Mouse (Mus musculus): ENCODE data around the gene Nceh1.
"Not testable (repeated sequence)": the region's sequence is repeated elsewhere in the genome, so short reads cannot be mapped to it uniquely, and the experiment has no call there.

Nceh1 gene

GRCm38 (mm10) chr3:27288301-27288700 is 105.5 kb downstream of the Nceh1 start:
- no peak for DNase-seq

GRCm38 (mm10) chr3:27288909-27289308 is 106.1 kb downstream of the Nceh1 start:
- peak in 1 of 2 experiments; percentile 47 for DNase-seq

- no peak for DNase-seq
These were observed 107.5 kb downstream of the Nceh1 start for GRCm38 (mm10) chr3:27290285-27290684.

GRCm38 (mm10) chr3:27290945-27291344 is 108.2 kb downstream of the Nceh1 start:
- not testable (repeated sequence) for DNase-seq

GRCm38 (mm10) chr3:27291411-27291810 is 108.6 kb downstream of the Nceh1 start:
- DNase-seq = peak in 1 of 2 experiments; percentile 42

- DNase-seq = no peak
These were observed 111.0 kb downstream of the Nceh1 start for GRCm38 (mm10) chr3:27293645-27294385.

GRCm38 (mm10) chr3:27300451-27300850 is 117.7 kb downstream of the Nceh1 start:
- DNase-seq = no peak

GRCm38 (mm10) chr3:27302339-27303022 is 119.7 kb downstream of the Nceh1 start:
- no peak for DNase-seq

- no peak for DNase-seq
These were observed 124.0 kb downstream of the Nceh1 start for GRCm38 (mm10) chr3:27306815-27307214.

GRCm38 (mm10) chr3:27310973-27311372 is 128.2 kb downstream of the Nceh1 start:
- no peak for DNase-seq

- no peak for DNase-seq
These were observed 128.7 kb downstream of the Nceh1 start for GRCm38 (mm10) chr3:27311475-27311874.

- DNase-seq = no peak
These were observed 131.9 kb downstream of the Nceh1 start for GRCm38 (mm10) chr3:27314506-27315164.

GRCm38 (mm10) chr3:27316559-27317287 is 134.0 kb downstream of the Nceh1 start, which contains the start of gene Tnfsf10:
Gene Tnfsf10 (plus strand): TSS chr3:27317028.
- peak; percentile 43 to 58 for DNase-seq

- no peak for DNase-seq
These were observed 134.7 kb downstream of the Nceh1 start for GRCm38 (mm10) chr3:27317288-27318024.

GRCm38 (mm10) chr3:27319650-27320049 is 136.9 kb downstream of the Nceh1 start:
- no peak for DNase-seq

- DNase-seq = peak; percentile 45 to 65
These were observed 138.1 kb downstream of the Nceh1 start for GRCm38 (mm10) chr3:27320613-27321495.

GRCm38 (mm10) chr3:27322591-27322990 is 139.8 kb downstream of the Nceh1 start:
- DNase-seq = no peak

GRCm38 (mm10) chr3:27323551-27323950 is 140.8 kb downstream of the Nceh1 start:
- no peak for DNase-seq

- no peak for DNase-seq
These were observed 143.9 kb downstream of the Nceh1 start for GRCm38 (mm10) chr3:27326633-27327191.

- DNase-seq = no peak
These were observed 147.9 kb downstream of the Nceh1 start for GRCm38 (mm10) chr3:27330706-27331105.

All from lung, postnatal 4 days (tissue).